11 mouse cellular contexts compared by ENCODE assay signal in the genomic region with DNA sequence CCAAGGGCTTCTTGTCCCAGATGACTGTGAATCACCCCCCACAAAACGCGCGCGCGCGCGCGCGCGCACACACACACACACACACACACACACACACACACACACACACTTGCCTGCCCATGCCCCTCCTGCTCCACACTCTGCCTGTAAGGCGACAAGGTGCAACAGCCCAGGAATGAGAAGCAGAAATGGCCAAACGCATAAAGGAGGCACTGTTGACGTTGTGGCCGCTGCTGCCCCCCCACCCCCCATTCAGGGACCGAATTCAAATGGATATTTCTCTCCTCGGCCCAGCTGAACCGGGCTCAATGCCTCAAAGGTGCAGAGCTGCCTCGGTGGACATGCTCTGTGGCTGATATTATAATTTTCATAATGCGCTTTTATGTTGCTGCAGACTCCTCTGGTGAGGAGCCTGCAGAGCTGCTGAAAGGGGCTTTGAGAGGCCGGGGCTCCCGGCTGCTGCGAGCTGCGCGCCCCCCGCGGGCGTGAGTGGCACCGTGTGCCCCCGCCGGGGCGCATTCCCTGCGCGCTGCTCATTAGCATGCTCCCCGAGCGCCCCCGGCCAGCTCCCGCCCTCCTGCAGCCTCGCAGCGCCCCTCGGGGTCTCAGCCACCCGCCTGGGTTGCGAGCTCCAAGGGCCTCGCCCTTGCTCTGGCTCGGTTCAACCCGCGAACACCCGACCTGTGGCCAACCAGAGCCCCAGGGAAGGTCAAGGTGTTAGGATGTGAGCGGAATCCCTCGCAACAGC. TPM values are rescaled to one million over a fixed set of nuclear protein-coding genes. Genes with fewer than 3 reads are reported as not detected.
DNase-seq lines count a peak whose midpoint lies in the region; ATAC-seq and TF ChIP-seq lines count a peak whose summit lies in the region.
"Had no signal": no experiment of that assay in that cellular context is flagged by ENCODE, and none has a peak within 500 bp of the region (broad histone marks: within the 10 kb centered on the region; RNA-seq: fewer than 3 reads in every experiment).

No protein-coding gene starts in this region.

- TF ChIP-seq CTCF in layer of hippocampus, adult 2 months (conservative IDR thresholded peaks at IDR 0.05): no peak

- peaks cover 87% of the 10 kb centered on the region for H3K27me3 ChIP-seq in forebrain, embryonic 12.5 days
- peaks cover 89% of the 10 kb centered on the region for H3K27me3 ChIP-seq in limb, embryonic 12.5 days
- H3K27me3 ChIP-seq in stomach, embryonic 15.5 days (replicated peaks): peaks cover 79% of the 10 kb centered on the region

- H3K9me3 ChIP-seq in forebrain, embryonic 12.5 days: no peaks in the 10 kb centered on the region
- H3K9me3 ChIP-seq in limb, embryonic 12.5 days: no peaks in the 10 kb centered on the region
- H3K9me3 ChIP-seq in stomach, embryonic 15.5 days: no peaks in the 10 kb centered on the region

- no peak overlapping the region for H3K27ac ChIP-seq in forebrain, embryonic 12.5 days
- no peak overlapping the region for H3K27ac ChIP-seq in limb, embryonic 12.5 days
- no peak overlapping the region for H3K27ac ChIP-seq in stomach, embryonic 15.5 days
- H3K27ac ChIP-seq in layer of hippocampus, adult 2 months: no peak overlapping the region
- H3K27ac ChIP-seq: kidney, postnatal 0 days had no signal

- peak; percentile 52 for DNase-seq in retina, postnatal 1 day
- DNase-seq in retina, embryonic 14.5 days (ENCODE audit: low spot score): no peak
- no peak for DNase-seq in adrenal gland, adult 8-10 months
- DNase-seq in cerebellum, adult 11 months: no peak
- DNase-seq in layer of hippocampus, adult 2 months (ENCODE audit: low spot score in 2 of 2): no peak
- DNase-seq: liver had no signal

- H3K4me2 ChIP-seq in forebrain, embryonic 12.5 days: peak overlapping the region; percentile 63
- H3K4me2 ChIP-seq in limb, embryonic 12.5 days: peak overlapping the region; percentile 55
- H3K4me2 ChIP-seq in stomach, embryonic 15.5 days: peak overlapping the region; percentile 19; the same call in 1 of the 2 replicates

- ATAC-seq in forebrain, embryonic 12.5 days (ENCODE audit: low FRiP score): peak; percentile 69
- 0 out of 2 replicates have a peak, but pooled peaks have one; percentile 47 for ATAC-seq in limb, embryonic 12.5 days (ENCODE audit: insufficient number of reproducible peaks, insufficient read depth, low FRiP score, low TSS enrichment, low read depth)
- ATAC-seq in stomach, embryonic 15.5 days (ENCODE audit: insufficient read depth, low FRiP score, low read depth): no peak

- WGBS in forebrain, embryonic 12.5 days: under 1% methylated on average over 48 of the region's 49 CpGs
- 1% methylated on average over 49 of the region's 49 CpGs for WGBS in limb, embryonic 12.5 days
- under 1% methylated on average over 49 of the region's 49 CpGs for WGBS in stomach, embryonic 15.5 days

- peak overlapping the region; percentile 36 for H3K4me3 ChIP-seq in forebrain, embryonic 12.5 days (replicated peaks)
- peak overlapping the region; percentile 32 for H3K4me3 ChIP-seq in limb, embryonic 12.5 days (replicated peaks)
- 0 out of 2 replicates have a peak overlapping the region, but pooled peaks have one; percentile 6 for H3K4me3 ChIP-seq in stomach, embryonic 15.5 days (replicated peaks)
- no peak overlapping the region for H3K4me3 ChIP-seq in layer of hippocampus, adult 2 months
- H3K4me3 ChIP-seq: megakaryocyte, embryonic 14.5 days had no signal

- H3K4me1 ChIP-seq in forebrain, embryonic 12.5 days: peaks cover 25% of the 10 kb centered on the region
- H3K4me1 ChIP-seq in limb, embryonic 12.5 days (replicated peaks): peaks cover 15% of the 10 kb centered on the region
- no peaks in the 10 kb centered on the region for H3K4me1 ChIP-seq in stomach, embryonic 15.5 days
- H3K4me1 ChIP-seq: megakaryocyte, embryonic 14.5 days had no signal

- H3K36me3 ChIP-seq in forebrain, embryonic 12.5 days (replicated peaks): no peaks in the 10 kb centered on the region
- H3K36me3 ChIP-seq in limb, embryonic 12.5 days: no peaks in the 10 kb centered on the region
- H3K36me3 ChIP-seq in stomach, embryonic 15.5 days: no peaks in the 10 kb centered on the region

- peak overlapping the region; percentile 33 for H3K9ac ChIP-seq in forebrain, embryonic 12.5 days
- H3K9ac ChIP-seq in limb, embryonic 12.5 days (replicated peaks): peak overlapping the region; percentile 45; the same call in 1 of the 2 replicates
- no peak overlapping the region for H3K9ac ChIP-seq in stomach, embryonic 15.5 days

RNA-seq across cellular contexts. Expression of a gene that starts 44.2 kb away (rescaled TPM):
- 107 and 113 TPM in 2 replicates for polyA plus RNA-seq in forebrain, embryonic 12.5 days (2016; fragmentation: Nextera tagmentation; extraction: Ambion mirVana)
- 77.4 and 80.3 TPM in 2 replicates for polyA plus RNA-seq in limb, embryonic 12.5 days (2016; fragmentation: Nextera tagmentation; extraction: Ambion mirVana)
- polyA plus RNA-seq in stomach, embryonic 15.5 days (2015; fragmentation: Nextera tagmentation; extraction: Ambion mirVana): 91.6 and 98.1 TPM in 2 replicates
- total RNA-seq in adrenal gland, adult 8-10 months (2022): 100 to 1,000 TPM in 2 of 4 experiments, 10 to 100 TPM in 2; 90.4 to 172 (median 116) TPM
- total RNA-seq in layer of hippocampus, adult 2 months (2021): 10 to 100 TPM; 85.1 to 86.7 TPM
